Mouse (Mus musculus) ES-E14 (cell line): ENCODE data around the gene Slc30a10.

Source experiments
- CHD2 ChIP-seq: IDR thresholded peaks from 2 replicates; pipeline ENCODE4 v1.6.1; 2014; ENCODE audit warnings: mild to moderate bottlenecking, low read depth, low read length, inconsistent platforms
- ZC3H11A ChIP-seq: IDR thresholded peaks from 2 replicates; pipeline ENCODE4 v1.6.1; 2012; ENCODE audit warnings: low read depth, mild to moderate bottlenecking, inconsistent platforms, low read length, borderline replicate concordance

DNA sequence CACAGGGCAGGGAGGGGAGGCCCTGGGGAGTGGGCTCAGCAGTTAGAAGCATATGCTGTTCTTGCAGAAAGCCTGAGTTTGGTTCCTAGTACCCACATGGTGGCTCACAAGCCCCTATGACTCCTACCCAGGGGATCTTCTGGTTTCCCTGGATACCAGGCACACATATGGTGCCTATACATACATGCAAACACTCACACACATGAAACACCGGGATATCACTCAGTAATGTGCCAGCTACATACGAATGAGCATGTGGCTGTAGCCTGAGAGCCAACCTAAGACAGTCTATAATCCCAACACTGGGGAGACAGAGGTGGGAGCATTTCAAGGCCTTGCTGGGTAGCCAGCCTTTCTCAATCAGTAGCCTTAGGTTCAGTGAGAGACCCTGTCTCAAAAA lies 28.1 kb downstream of the Slc30a10 start:
- TF ChIP-seq CHD2: no peak
- TF ChIP-seq ZC3H11A: no peak
